In the genomic region with DNA sequence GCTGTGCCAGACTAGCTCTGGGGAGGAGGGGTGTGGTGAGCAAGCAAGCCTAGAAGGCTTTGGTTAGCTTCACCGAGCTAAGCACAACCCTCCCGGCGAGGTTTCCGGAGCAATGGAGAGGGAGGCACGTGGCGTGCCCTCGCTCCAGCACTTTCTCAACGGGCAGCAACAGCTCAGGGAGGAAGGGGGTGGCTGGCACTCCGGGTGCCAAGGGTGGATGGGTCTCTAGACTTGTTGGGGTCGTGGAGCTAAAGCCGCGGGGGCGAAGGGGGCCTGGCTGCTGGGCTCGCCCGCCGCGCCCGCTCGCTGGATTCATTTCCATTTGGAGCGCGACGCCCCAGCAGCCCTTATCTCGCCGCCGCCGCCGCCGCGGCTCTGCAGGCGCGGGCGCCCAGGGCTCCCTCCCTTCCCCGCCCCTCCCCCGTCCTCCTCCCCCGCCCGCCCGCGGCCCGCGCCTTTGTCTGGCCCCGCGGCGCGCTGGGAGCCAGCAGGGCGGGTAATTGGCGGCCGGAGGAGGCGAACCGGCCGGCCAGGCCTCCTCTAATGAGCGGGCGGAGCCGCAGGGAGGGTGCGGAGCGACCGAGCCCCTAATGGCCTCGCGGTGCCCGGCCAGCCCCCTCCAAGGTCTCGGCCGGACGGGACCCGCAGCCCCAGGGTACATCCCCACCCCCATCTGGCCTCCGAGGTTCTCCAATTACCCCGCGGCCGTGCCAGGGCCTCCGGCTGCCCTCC, we compare ENCODE assay signal across 8 mouse cellular contexts.
DNase-seq lines count a peak whose midpoint lies in the region; ATAC-seq and TF ChIP-seq lines count a peak whose summit lies in the region.

No protein-coding gene starts in this region.

- no peaks in the 10 kb centered on the region for H3K27me3 ChIP-seq in forebrain, embryonic 16.5 days (replicated peaks; ENCODE audit: control insufficient read depth, insufficient read depth, low read length)
- no peaks in the 10 kb centered on the region for H3K27me3 ChIP-seq in lung, postnatal 0 days (replicated peaks; ENCODE audit: insufficient read depth, low read length)

- 0 out of 2 replicates have a peak, but pooled peaks cover 2% of the 10 kb centered on the region for H3K9me3 ChIP-seq in forebrain, embryonic 16.5 days (ENCODE audit: control insufficient read depth, low read length)
- H3K9me3 ChIP-seq in lung, postnatal 0 days (ENCODE audit: low read length): no peaks in the 10 kb centered on the region

- intact Hi-C loops in heart, postnatal 25 days (cut with DNase I): loop anchor here (5.0 to 10.0 kb wide), 4 partner anchors 63 to 410 kb away; no protein-coding TSS in a partner anchor

- no peak for TF ChIP-seq CTCF in lung, postnatal 0 days (IDR thresholded peaks at IDR 0.05)

- peak overlapping the region; percentile 50 for H3K4me3 ChIP-seq in forebrain, embryonic 16.5 days (replicated peaks; ENCODE audit: low read length)
- peak overlapping the region; percentile 33 for H3K4me3 ChIP-seq in lung, postnatal 0 days (ENCODE audit: low read depth, low read length)

- no peaks in the 10 kb centered on the region for H3K36me3 ChIP-seq in forebrain, embryonic 16.5 days (ENCODE audit: control insufficient read depth, insufficient read depth)
- H3K36me3 ChIP-seq in lung, postnatal 0 days (ENCODE audit: insufficient read depth, low read length): no peaks in the 10 kb centered on the region

- H3K4me2 ChIP-seq in forebrain, embryonic 16.5 days (ENCODE audit: low read length): peak overlapping the region; percentile 74
- peak overlapping the region; percentile 56 for H3K4me2 ChIP-seq in lung, postnatal 0 days (replicated peaks; ENCODE audit: low read depth, low read length)

- ATAC-seq in forebrain, embryonic 16.5 days: peak; percentile 93
- ATAC-seq in lung, postnatal 0 days: peak; percentile 90

- peak; percentile 47 for DNase-seq in ES-CJ7 (ENCODE audit: low read depth, low spot score)
- peak; percentile 32 for DNase-seq in cerebellum, adult 11-12 months
- peak; percentile 51 for DNase-seq in heart, postnatal 25 days (ENCODE audit: low spot score)
- peak; percentile 26 to 37 for DNase-seq in layer of hippocampus, adult 8-10 months (ENCODE audit: low spot score in 2 of 2)
- DNase-seq in lung, postnatal 0 days (ENCODE audit: low spot score): peak; percentile 67
- DNase-seq in ovary, postnatal 10 days (ENCODE audit: low spot score): peak; percentile 30
- peak; percentile 71 for DNase-seq in thymus, postnatal 14 days

- peak overlapping the region; percentile 91 for H3K27ac ChIP-seq in forebrain, embryonic 16.5 days (ENCODE audit: low read length)
- H3K27ac ChIP-seq in lung, postnatal 0 days (ENCODE audit: low read length): peak overlapping the region; percentile 65

- H3K4me1 ChIP-seq in forebrain, embryonic 16.5 days (replicated peaks; ENCODE audit: control insufficient read depth, insufficient read depth, low read length): peaks cover 12% of the 10 kb centered on the region
- no peaks in the 10 kb centered on the region for H3K4me1 ChIP-seq in lung, postnatal 0 days (ENCODE audit: insufficient read depth, low read depth, low read length)

- WGBS in forebrain, embryonic 16.5 days: 6% methylated on average over 28 of the region's 68 CpGs
- 5% methylated on average over 20 of the region's 68 CpGs for WGBS in lung, postnatal 0 days

- no peak for TF ChIP-seq EP300 in lung, postnatal 0 days (IDR thresholded peaks at IDR 0.05)

- H3K9ac ChIP-seq in forebrain, embryonic 16.5 days (replicated peaks; ENCODE audit: low read depth, low read length): peak overlapping the region; percentile 83
- H3K9ac ChIP-seq in lung, postnatal 0 days (replicated peaks; ENCODE audit: low read depth): peak overlapping the region; percentile 50; the same call in 1 of the 2 replicates

Comparison
In these comparisons a context has a peak if more than half of its experiments do, and no peak if none do; other contexts are left out.
1. Peak in every context shown above with its lines: DNase-seq, ATAC-seq, H3K4me3 ChIP-seq and H3K27ac ChIP-seq.